Mouse (Mus musculus) embryonic facial prominence, embryonic 14.5 days (tissue): ENCODE data around the gene Nars2. TPM values are rescaled to one million over a fixed set of nuclear protein-coding genes. Genes with fewer than 3 reads are reported as not detected.

Experiments used
- ATAC-seq: fragments of 200-750 bp; cut with Nextera tagmentation; 2 replicates; pipeline ENCODE4 v1.8.0; 2017; ENCODE audit warnings: low read depth, moderate number of reproducible peaks, moderate TSS enrichment
- DNase-seq: peaks from one replicate; pipeline ENCODE4 v3.0.0-alpha.2; 2015; ENCODE audit warnings: low spot score
- H3K27ac ChIP-seq: fragments of 300-500 bp; sonication (generic); replicated peaks from 2 replicates; pipeline ENCODE4 v1.5.1; 2014; ENCODE audit warnings: low read depth, mild to moderate bottlenecking, low read length, moderate library complexity
- H3K27me3 ChIP-seq: fragments of 300-500 bp; sonication (generic); replicated peaks from 2 replicates; pipeline ENCODE4 v1.6.1; 2014; ENCODE audit warnings: low read length; ENCODE audit not compliant: control insufficient read depth, insufficient read depth
- H3K36me3 ChIP-seq: fragments of 300-500 bp; sonication (generic); 2 replicates; pipeline ENCODE4 v1.6.1; 2014; ENCODE audit warnings: low read length, mixed read lengths; ENCODE audit not compliant: control insufficient read depth, insufficient read depth
- H3K4me1 ChIP-seq: fragments of 300-500 bp; sonication (generic); 2 replicates; pipeline ENCODE4 v1.6.1; 2014; ENCODE audit warnings: antibody characterized with exemption, low read length; ENCODE audit not compliant: control insufficient read depth, insufficient read depth
- H3K4me2 ChIP-seq: fragments of 300-500 bp; sonication (generic); 2 replicates; pipeline ENCODE4 v1.6.1; 2014; ENCODE audit warnings: low read depth, mild to moderate bottlenecking, low read length, moderate library complexity, mixed read lengths
- H3K4me3 ChIP-seq: fragments of 300-500 bp; sonication (generic); 2 replicates; pipeline ENCODE4 v1.5.1; 2014; ENCODE audit warnings: low read depth, mild to moderate bottlenecking, low read length
- H3K9ac ChIP-seq: fragments of 300-500 bp; sonication (generic); 2 replicates; pipeline ENCODE4 v1.6.1; 2014; ENCODE audit warnings: low read depth, mild to moderate bottlenecking, low read length, moderate library complexity, mixed read lengths
- H3K9me3 ChIP-seq: fragments of 300-500 bp; sonication (generic); 2 replicates; pipeline ENCODE4 v1.6.1; 2016; ENCODE audit warnings: low read length; ENCODE audit not compliant: control insufficient read depth
- WGBS: fragments of 180-500 bp; shearing (Covaris S2); extraction: QIAGEN DNeasy Blood & Tissue Kit; methylation state at CpG from one replicate; pipeline ENCODE4 v1.1.7; 2014; 5-methylcytosine and 5-hydroxymethylcytosine counted together
- polyA plus RNA-seq: library from polyadenylated mRNA; unstranded; fragments of >200 nt; fragmentation: Nextera tagmentation; extraction: Ambion mirVana; gene quantifications from 2 replicates; pipeline ENCODE4 v1.2.1, GENCODE M21; 2014

The Nars2 gene
- polyA plus RNA-seq: 19.2 and 25.3 TPM in 2 replicates

- H3K27ac ChIP-seq: peak within 1 kb of the TSS; percentile 88
- peak within 1 kb of the TSS; percentile 77 for H3K4me2 ChIP-seq
- DNase-seq: peak; percentile 98
- WGBS: 0% methylated on average over 32 of the region's 62 CpGs
- H3K9ac ChIP-seq: peak within 1 kb of the TSS; percentile 80
- ATAC-seq: peak; percentile 100
- peaks cover 4% of the 10 kb centered on the region; the same call in 1 of the 2 replicates for H3K36me3 ChIP-seq
- no peaks in the 10 kb centered on the region for H3K27me3 ChIP-seq
- peak within 1 kb of the TSS; percentile 72 for H3K4me3 ChIP-seq
- H3K9me3 ChIP-seq: no peaks in the 10 kb centered on the region
- H3K4me1 ChIP-seq: peaks cover 9% of the 10 kb centered on the region
These were observed at the start of gene Nars2 for GRCm38 (mm10) chr7:96951281-96952051. Nars2 (plus strand) TSS chr7:96951505.

GRCm38 (mm10) chr7:96902183-96902582 is 49.1 kb upstream of the Nars2 start:
- H3K36me3 ChIP-seq: peaks cover 22% of the 10 kb centered on the region; the same call in 1 of the 2 replicates
- no peaks in the 10 kb centered on the region for H3K9me3 ChIP-seq
- no peak overlapping the region for H3K4me2 ChIP-seq
- no peak overlapping the region for H3K27ac ChIP-seq
- H3K4me3 ChIP-seq: no peak overlapping the region
- no peak overlapping the region for H3K9ac ChIP-seq
- H3K4me1 ChIP-seq: peaks cover 17% of the 10 kb centered on the region
- no peak for DNase-seq
- 58% methylated on average over 5 of the region's 5 CpGs for WGBS
- no peak for ATAC-seq
- H3K27me3 ChIP-seq: no peaks in the 10 kb centered on the region

GRCm38 (mm10) chr7:96903088-96903985 is 48.0 kb upstream of the Nars2 start:
- WGBS: 90% methylated on average over 17 of the region's 17 CpGs

GRCm38 (mm10) chr7:96904442-96904841 is 46.9 kb upstream of the Nars2 start:
- Histone ChIP-seq H3K36me3 (peaks cover 24% of the 10 kb centered on the region; the same call in 1 of the 2 replicates), H3K4me2 (no peak overlapping the region), H3K4me1 (peaks cover 1% of the 10 kb centered on the region; the same call in 1 of the 2 replicates), H3K27me3 (no peaks in the 10 kb centered on the region), H3K9me3 (no peaks in the 10 kb centered on the region), H3K27ac (no peak overlapping the region), H3K9ac (no peak overlapping the region), H3K4me3 (no peak overlapping the region)
- DNase-seq (no peak), ATAC-seq (no peak)
- 52% methylated on average over 3 of the region's 3 CpGs for WGBS

More at GRCm38 (mm10) chr7:96903088-96903985, 48.0 kb upstream of the Nars2 start:
- H3K27me3 ChIP-seq: no peaks in the 10 kb centered on the region
- H3K9me3 ChIP-seq: no peaks in the 10 kb centered on the region
- H3K27ac ChIP-seq: no peak overlapping the region
- peaks cover 12% of the 10 kb centered on the region for H3K4me1 ChIP-seq
- peaks cover 24% of the 10 kb centered on the region; the same call in 1 of the 2 replicates for H3K36me3 ChIP-seq
- H3K4me3 ChIP-seq: no peak overlapping the region
- DNase-seq (no peak), ATAC-seq (no peak)
- H3K4me2 ChIP-seq: no peak overlapping the region
- no peak overlapping the region for H3K9ac ChIP-seq

- peaks cover 5% of the 10 kb centered on the region for H3K4me1 ChIP-seq
- H3K4me2 ChIP-seq: no peak overlapping the region
- no peaks in the 10 kb centered on the region for H3K9me3 ChIP-seq
- no peak overlapping the region for H3K4me3 ChIP-seq
- peaks cover 24% of the 10 kb centered on the region; the same call in 1 of the 2 replicates for H3K36me3 ChIP-seq
- 79% methylated on average over 1 of the region's 1 CpGs for WGBS
- H3K9ac ChIP-seq: no peak overlapping the region
- DNase-seq: no peak
- no peak overlapping the region for H3K27ac ChIP-seq
- ATAC-seq: no peak
- no peaks in the 10 kb centered on the region for H3K27me3 ChIP-seq
These were observed 46.4 kb upstream of the Nars2 start for GRCm38 (mm10) chr7:96904936-96905335.

- Histone ChIP-seq H3K4me1 (peaks cover 10% of the 10 kb centered on the region), H3K9me3 (no peaks in the 10 kb centered on the region), H3K4me2 (no peak overlapping the region), H3K27me3 (no peaks in the 10 kb centered on the region), H3K9ac (no peak overlapping the region), H3K27ac (no peak overlapping the region), H3K4me3 (no peak overlapping the region), H3K36me3 (peaks cover 24% of the 10 kb centered on the region; the same call in 1 of the 2 replicates)
- ATAC-seq: no peak
- WGBS: 87% methylated on average over 3 of the region's 3 CpGs
- no peak for DNase-seq
These were observed 45.9 kb upstream of the Nars2 start for GRCm38 (mm10) chr7:96905422-96905821.

GRCm38 (mm10) chr7:96906216-96906615 is 45.1 kb upstream of the Nars2 start:
- Histone ChIP-seq H3K36me3 (peaks cover 24% of the 10 kb centered on the region; the same call in 1 of the 2 replicates), H3K4me2 (no peak overlapping the region), H3K27ac (no peak overlapping the region), H3K4me1 (peaks cover 17% of the 10 kb centered on the region), H3K9ac (no peak overlapping the region), H3K9me3 (no peaks in the 10 kb centered on the region), H3K4me3 (no peak overlapping the region), H3K27me3 (no peaks in the 10 kb centered on the region)
- 89% methylated on average over 20 of the region's 20 CpGs for WGBS
- DNase-seq (no peak), ATAC-seq (no peak)

- Histone ChIP-seq H3K9me3 (no peaks in the 10 kb centered on the region), H3K36me3 (peaks cover 19% of the 10 kb centered on the region; the same call in 1 of the 2 replicates), H3K27ac (no peak overlapping the region), H3K4me3 (no peak overlapping the region), H3K9ac (no peak overlapping the region), H3K4me2 (no peak overlapping the region), H3K27me3 (no peaks in the 10 kb centered on the region), H3K4me1 (peaks cover 23% of the 10 kb centered on the region)
- WGBS: 73% methylated on average over 15 of the region's 16 CpGs
- no peak for DNase-seq
- no peak for ATAC-seq
These were observed 43.2 kb upstream of the Nars2 start for GRCm38 (mm10) chr7:96907971-96908680.
